Mouse (Mus musculus) stomach, postnatal 0 days (tissue): Measurements from ENCODE around the gene Zfp592. TPM values are rescaled to one million over a fixed set of nuclear protein-coding genes. Genes with fewer than 3 reads are reported as not detected.
A peak's percentile ranks its signal among the peaks of the same experiment; 100 is the strongest.

ENCODE experiments used
- ATAC-seq: fragments of 200-750 bp; cut with Nextera tagmentation; 2 replicates; pipeline ENCODE4 v1.8.0; 2017; ENCODE audit not compliant: low FRiP score, low TSS enrichment
- DNase-seq: peaks from one replicate; pipeline ENCODE4 v3.0.0-alpha.2; 2016; ENCODE audit warnings: low spot score
- H3K27ac ChIP-seq: fragments of 300-500 bp; sonication (generic); replicated peaks from 2 replicates; pipeline ENCODE4 v1.5.1; 2014; ENCODE audit warnings: mild to moderate bottlenecking, control low read depth
- H3K27me3 ChIP-seq: fragments of 300-500 bp; sonication (generic); 2 replicates; pipeline ENCODE4 v1.6.1; 2014; ENCODE audit warnings: low read length; ENCODE audit not compliant: control insufficient read depth, insufficient read depth
- H3K36me3 ChIP-seq: fragments of 300-500 bp; sonication (generic); 2 replicates; pipeline ENCODE4 v1.6.1; 2014; ENCODE audit warnings: low read length, mixed read lengths; ENCODE audit not compliant: control insufficient read depth, insufficient read depth
- H3K4me1 ChIP-seq: fragments of 300-500 bp; sonication (generic); replicated peaks from 2 replicates; pipeline ENCODE4 v1.6.1; 2014; ENCODE audit warnings: antibody characterized with exemption; ENCODE audit not compliant: control insufficient read depth, insufficient read depth
- H3K4me2 ChIP-seq: fragments of 300-500 bp; sonication (generic); replicated peaks from 2 replicates; pipeline ENCODE4 v1.6.1; 2014; ENCODE audit warnings: low read depth, mild to moderate bottlenecking, control low read depth, moderate library complexity
- H3K4me3 ChIP-seq: fragments of 300-500 bp; sonication (generic); 2 replicates; pipeline ENCODE4 v1.5.1; 2014; ENCODE audit warnings: low read depth, low read length, control low read depth
- H3K9ac ChIP-seq: fragments of 300-500 bp; sonication (generic); 2 replicates; pipeline ENCODE4 v1.6.1; 2014; ENCODE audit warnings: mild to moderate bottlenecking, low read length, control low read depth, mixed read lengths
- H3K9me3 ChIP-seq: fragments of 300-500 bp; sonication (generic); 2 replicates; pipeline ENCODE4 v1.6.1; 2016; ENCODE audit warnings: low read length; ENCODE audit not compliant: control insufficient read depth
- CTCF ChIP-seq: IDR thresholded peaks from 2 replicates; pipeline ENCODE4 v1.5.1; 2016; ENCODE audit warnings: antibody characterized with exemption, low read depth, mild to moderate bottlenecking, moderate library complexity
- EP300 ChIP-seq: optimal IDR thresholded peaks from 2 replicates; pipeline ENCODE3; 2016; ENCODE audit warnings: antibody characterized with exemption
- WGBS: fragments of 180-500 bp; shearing (Covaris S2); extraction: QIAGEN DNeasy Blood & Tissue Kit; methylation state at CpG from one replicate; pipeline ENCODE4 v1.1.7; 2014; 5-methylcytosine and 5-hydroxymethylcytosine counted together
- polyA plus RNA-seq: library from polyadenylated mRNA; unstranded; fragments of >200 nt; fragmentation: Nextera tagmentation; extraction: Ambion mirVana; gene quantifications from 2 replicates; pipeline ENCODE4 v1.2.1, GENCODE M21; 2015

Zfp592 gene
- polyA plus RNA-seq, 1 experiment from 2014 or later = 3.0 TPM

DNA sequence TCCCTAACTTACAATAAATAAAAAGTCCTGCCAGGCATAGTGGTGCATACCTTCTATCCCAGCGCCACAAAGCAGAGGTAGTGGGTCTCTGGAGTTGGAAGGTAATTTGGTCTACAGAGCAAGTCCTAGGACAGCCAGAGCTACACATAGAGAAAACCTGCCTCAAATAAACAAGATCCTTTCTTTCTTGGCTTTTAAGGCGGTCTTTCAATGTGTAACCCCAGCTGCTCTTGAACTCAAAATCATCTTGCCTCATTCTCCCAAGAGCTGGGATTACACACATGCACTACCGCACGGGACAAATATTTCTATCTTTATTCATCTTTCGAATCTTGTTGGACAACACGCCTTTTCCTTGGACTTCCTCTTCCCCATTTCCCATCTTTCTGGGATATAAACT, 1.4 kb upstream of the Zfp592 start:
- Histone ChIP-seq H3K9ac (peak overlapping the region; percentile 97), H3K27me3 (no peaks in the 10 kb centered on the region), H3K36me3 (no peaks in the 10 kb centered on the region), H3K9me3 (no peaks in the 10 kb centered on the region), H3K4me1 (peaks cover 7% of the 10 kb centered on the region), H3K4me3 (peak overlapping the region; percentile 96), H3K4me2 (peak overlapping the region; percentile 61), H3K27ac (peak overlapping the region; percentile 97)
- DNase-seq (no peak), ATAC-seq (no peak)
- TF ChIP-seq EP300 = no peak
- TF ChIP-seq CTCF = no peak
- 30% methylated on average over 6 of the region's 6 CpGs for WGBS

DNA sequence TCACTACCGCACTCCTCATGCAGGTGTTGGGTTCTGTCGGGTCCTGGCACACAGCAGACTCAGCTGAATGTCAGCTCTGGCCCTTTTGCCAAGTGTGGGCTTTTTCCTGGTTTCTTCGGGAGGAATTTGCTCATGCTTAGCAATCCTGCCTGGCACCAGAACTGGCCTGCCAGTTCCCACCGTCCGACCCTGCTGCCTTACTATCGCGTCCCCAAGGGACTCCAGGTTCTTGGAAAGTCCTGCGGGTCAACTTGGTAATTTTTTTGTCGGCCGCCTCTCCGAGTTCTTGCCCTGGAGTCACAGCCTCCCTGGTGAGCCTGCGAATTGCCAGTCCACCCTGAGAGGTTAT, 876 bp upstream of the Zfp592 start:
- Histone ChIP-seq H3K4me2 (peak overlapping the region; percentile 61), H3K27ac (peak overlapping the region; percentile 97), H3K4me3 (peak overlapping the region; percentile 96), H3K4me1 (peaks cover 7% of the 10 kb centered on the region), H3K27me3 (no peaks in the 10 kb centered on the region), H3K9me3 (no peaks in the 10 kb centered on the region), H3K9ac (peak overlapping the region; percentile 97), H3K36me3 (no peaks in the 10 kb centered on the region)
- DNase-seq = no peak
- WGBS = 2% methylated on average over 12 of the region's 12 CpGs
- no peak for TF ChIP-seq EP300
- TF ChIP-seq CTCF = no peak
- ATAC-seq = no peak

DNA sequence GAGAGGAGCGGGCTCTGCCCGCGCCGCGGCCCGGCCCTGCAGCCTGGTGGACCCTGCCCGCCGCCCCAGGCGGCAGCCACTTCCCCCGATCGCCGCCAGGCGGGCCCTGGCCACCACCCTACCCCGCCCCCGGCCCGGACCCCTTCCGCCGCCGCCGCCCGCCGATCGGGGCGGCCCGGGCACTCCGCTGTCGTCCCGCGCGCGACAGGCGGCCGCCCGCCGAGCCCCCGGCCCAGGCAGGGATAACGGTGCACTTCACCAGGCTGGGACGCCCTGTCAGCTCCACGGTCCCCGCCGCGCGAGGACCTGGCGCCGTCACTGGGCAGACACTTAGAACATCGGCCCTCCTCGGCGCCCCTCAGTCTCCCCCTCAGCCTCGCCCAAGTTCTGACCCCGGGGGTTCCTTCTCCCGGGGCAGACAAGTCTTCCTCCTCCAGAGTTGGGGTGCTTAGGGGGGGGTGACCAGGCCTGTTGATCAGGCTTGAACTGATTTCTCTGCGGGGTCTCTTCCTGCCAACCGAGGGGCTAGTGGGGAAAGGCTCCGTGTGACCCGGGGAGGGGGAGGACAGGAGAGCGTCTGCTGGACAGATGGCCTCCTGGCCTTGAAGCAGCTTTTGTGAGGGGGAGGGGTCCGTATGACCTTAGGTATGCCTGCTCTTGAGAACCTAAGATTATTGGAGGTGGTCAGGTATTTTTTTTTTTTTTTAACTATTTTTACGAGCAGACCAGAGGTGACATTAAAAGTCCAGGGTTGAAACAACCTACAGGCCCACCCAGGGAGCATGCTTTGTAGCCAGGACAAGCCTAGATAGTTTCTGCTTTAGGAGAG, 567 bp downstream of the Zfp592 start:
- H3K9me3 ChIP-seq = no peaks in the 10 kb centered on the region
- peak; percentile 80 for ATAC-seq
- no peaks in the 10 kb centered on the region for H3K36me3 ChIP-seq
- H3K4me1 ChIP-seq = peaks cover 7% of the 10 kb centered on the region
- peak overlapping the region; percentile 61 for H3K4me2 ChIP-seq
- peak overlapping the region; percentile 97 for H3K9ac ChIP-seq
- H3K27ac ChIP-seq = peak overlapping the region; percentile 97
- WGBS = under 1% methylated on average over 36 of the region's 58 CpGs
- peak overlapping the region; percentile 96 for H3K4me3 ChIP-seq
- no peaks in the 10 kb centered on the region for H3K27me3 ChIP-seq
- DNase-seq = no peak
- TF ChIP-seq CTCF (peak; percentile 41; the same call in 1 of the 2 replicates), EP300 (no peak)

DNA sequence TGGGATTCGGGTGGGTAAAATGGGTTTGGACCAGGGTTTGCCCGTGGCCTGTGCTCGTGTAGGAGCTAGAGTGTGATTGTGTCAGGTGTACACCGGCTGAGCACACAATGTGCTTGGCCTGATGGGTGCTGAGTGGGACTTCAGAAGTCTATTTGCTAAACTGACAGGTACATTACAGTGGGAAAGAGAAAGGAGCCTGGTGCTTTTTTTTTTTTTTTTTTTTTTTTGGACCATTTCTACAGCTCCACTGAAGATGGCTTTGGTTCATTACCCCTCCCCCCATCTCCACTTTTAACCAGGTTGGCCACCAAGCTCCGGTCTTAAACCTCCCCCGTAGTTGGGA, 1.2 kb downstream of the Zfp592 start:
- no peak for TF ChIP-seq EP300
- Histone ChIP-seq H3K27me3 (no peaks in the 10 kb centered on the region), H3K9ac (peak overlapping the region; percentile 97), H3K4me2 (peak overlapping the region; percentile 61), H3K36me3 (no peaks in the 10 kb centered on the region), H3K27ac (peak overlapping the region; percentile 97), H3K4me3 (peak overlapping the region; percentile 96), H3K9me3 (no peaks in the 10 kb centered on the region), H3K4me1 (peaks cover 7% of the 10 kb centered on the region)
- 27% methylated on average over 6 of the region's 6 CpGs for WGBS
- ATAC-seq (no peak), DNase-seq (no peak)

DNA sequence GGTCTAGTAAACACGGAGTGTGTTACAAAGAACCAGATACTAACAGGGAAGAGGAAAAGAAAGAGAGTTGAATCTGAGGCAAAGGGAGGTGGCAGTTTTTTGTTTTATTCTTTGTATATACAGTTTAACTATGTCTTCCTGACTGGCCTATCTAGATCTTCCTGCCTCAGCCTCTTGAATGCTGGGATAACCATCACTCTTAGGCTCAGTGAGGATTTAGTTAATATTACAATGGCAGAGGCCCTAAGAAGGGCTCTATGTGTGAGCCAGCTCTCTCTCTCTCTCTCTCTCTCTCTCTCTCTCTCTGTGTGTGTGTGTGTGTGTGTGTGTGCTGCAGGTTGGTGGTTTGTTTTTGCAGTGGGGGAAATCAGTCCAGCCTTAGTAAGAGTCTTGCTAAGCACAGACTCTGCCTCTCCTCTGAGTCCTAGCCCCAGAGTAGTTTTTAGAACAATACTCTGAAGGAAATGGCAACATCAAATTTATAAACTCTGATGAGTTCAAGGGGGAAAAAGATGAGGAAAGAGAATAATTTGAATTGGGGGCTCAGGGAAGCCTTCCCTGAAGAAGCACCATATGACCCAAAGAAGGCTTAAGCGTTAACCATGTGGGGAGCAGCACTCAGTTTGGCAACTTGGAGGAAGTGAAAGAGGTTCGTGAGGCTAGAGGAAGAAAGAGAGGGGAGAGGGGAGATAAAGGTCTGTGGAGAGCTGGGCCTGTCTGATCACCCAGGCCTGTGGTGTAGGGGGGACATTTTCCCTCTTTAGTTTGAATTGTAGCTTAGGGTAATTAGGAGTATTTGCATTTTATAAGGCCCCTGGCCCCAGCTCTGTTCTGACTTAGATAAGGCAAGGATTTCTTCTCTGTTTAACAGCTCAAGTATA, 2.0 kb downstream of the Zfp592 start:
- no peak for ATAC-seq
- no peak overlapping the region for H3K4me3 ChIP-seq

More for the DNA sequence above, 2.0 kb downstream of the Zfp592 start:
- Histone ChIP-seq H3K9ac (no peak overlapping the region), H3K27me3 (no peaks in the 10 kb centered on the region), H3K36me3 (no peaks in the 10 kb centered on the region), H3K4me1 (peaks cover 7% of the 10 kb centered on the region), H3K27ac (no peak overlapping the region), H3K9me3 (no peaks in the 10 kb centered on the region), H3K4me2 (no peak overlapping the region)
- DNase-seq = no peak
- TF ChIP-seq EP300 = no peak
- TF ChIP-seq CTCF = no peak
- 45% methylated on average over 3 of the region's 3 CpGs for WGBS
